Mouse (Mus musculus) brown adipose tissue, adult 24 weeks (tissue): Measurements from ENCODE around the gene Bricd5. TPM values are rescaled to one million over a fixed set of nuclear protein-coding genes. Genes with fewer than 3 reads are reported as not detected.
A peak's percentile ranks its signal among the peaks of the same experiment; 100 is the strongest.

Experiments used
- H3K27ac ChIP-seq: fragments of 200-500 bp; replicated peaks from 2 replicates; pipeline ENCODE4 v1.5.1; 2012; ENCODE audit warnings: low read depth, mild to moderate bottlenecking, low read length
- H3K4me1 ChIP-seq: fragments of 200-500 bp; 2 replicates; pipeline ENCODE4 v1.6.1; 2012; ENCODE audit warnings: low read length, mixed read lengths; ENCODE audit not compliant: control insufficient read depth, insufficient read depth, insufficient read length
- H3K4me3 ChIP-seq: fragments of 200-500 bp; 2 replicates; pipeline ENCODE4 v1.5.1; 2012; ENCODE audit warnings: low read depth, mild to moderate bottlenecking, low read length, moderate library complexity; ENCODE audit not compliant: insufficient read depth
- polyA plus RNA-seq: library from polyadenylated mRNA; stranded (reverse); fragments of >200 nt; gene quantifications from 2 replicates; pipeline ENCODE4 v1.2.4, GENCODE M21; 2012; ENCODE audit not compliant: missing spikeins, insufficient read depth, insufficient read length

The Bricd5 gene
- polyA plus RNA-seq, 1 experiment = not detected

- Histone ChIP-seq H3K27ac (no peak overlapping the region), H3K4me3 (peak overlapping the region; percentile 66), H3K4me1 (no peaks in the 10 kb centered on the region)
Measured at GRCm38 (mm10) chr17:24488662-24489264, 15.1 kb downstream of the Bricd5 start.

GRCm38 (mm10) chr17:24489265-24490030, 15.8 kb downstream of the Bricd5 start:
- Histone ChIP-seq H3K4me3 (peak overlapping the region; percentile 66), H3K4me1 (no peaks in the 10 kb centered on the region), H3K27ac (no peak overlapping the region)

GRCm38 (mm10) chr17:24490399-24490798, 16.7 kb downstream of the Bricd5 start:
- no peaks in the 10 kb centered on the region for H3K4me1 ChIP-seq
- no peak overlapping the region for H3K4me3 ChIP-seq
- H3K27ac ChIP-seq = no peak overlapping the region

GRCm38 (mm10) chr17:24494627-24495335, 21.1 kb downstream of the Bricd5 start:
- H3K4me3 ChIP-seq = no peak overlapping the region
- no peak overlapping the region for H3K27ac ChIP-seq
- no peaks in the 10 kb centered on the region for H3K4me1 ChIP-seq

GRCm38 (mm10) chr17:24495443-24495842, 21.8 kb downstream of the Bricd5 start:
- H3K27ac ChIP-seq = no peak overlapping the region
- H3K4me1 ChIP-seq = no peaks in the 10 kb centered on the region
- H3K4me3 ChIP-seq = no peak overlapping the region

GRCm38 (mm10) chr17:24496026-24496425, 22.3 kb downstream of the Bricd5 start:
- Histone ChIP-seq H3K4me1 (no peaks in the 10 kb centered on the region), H3K4me3 (no peak overlapping the region), H3K27ac (no peak overlapping the region)

- Histone ChIP-seq H3K4me1 (no peaks in the 10 kb centered on the region), H3K27ac (no peak overlapping the region), H3K4me3 (no peak overlapping the region)
Measured at GRCm38 (mm10) chr17:24502208-24502607, 28.5 kb downstream of the Bricd5 start.

- no peaks in the 10 kb centered on the region for H3K4me1 ChIP-seq
- no peak overlapping the region for H3K4me3 ChIP-seq
- H3K27ac ChIP-seq = no peak overlapping the region
Measured at GRCm38 (mm10) chr17:24504085-24504484, 30.4 kb downstream of the Bricd5 start.

GRCm38 (mm10) chr17:24505286-24505955, 31.7 kb downstream of the Bricd5 start:
- H3K4me3 ChIP-seq = no peak overlapping the region
- H3K27ac ChIP-seq = no peak overlapping the region
- H3K4me1 ChIP-seq = no peaks in the 10 kb centered on the region

- Histone ChIP-seq H3K4me3 (no peak overlapping the region), H3K27ac (no peak overlapping the region), H3K4me1 (no peaks in the 10 kb centered on the region)
Measured at GRCm38 (mm10) chr17:24506332-24507070, 32.8 kb downstream of the Bricd5 start.

- Histone ChIP-seq H3K27ac (no peak overlapping the region), H3K4me1 (no peaks in the 10 kb centered on the region), H3K4me3 (no peak overlapping the region)
Measured at GRCm38 (mm10) chr17:24507129-24507664, 33.5 kb downstream of the Bricd5 start.

GRCm38 (mm10) chr17:24507806-24508460, 34.2 kb downstream of the Bricd5 start:
- H3K4me3 ChIP-seq = no peak overlapping the region
- no peak overlapping the region for H3K27ac ChIP-seq
- H3K4me1 ChIP-seq = no peaks in the 10 kb centered on the region

GRCm38 (mm10) chr17:24513609-24514008, 39.9 kb downstream of the Bricd5 start:
- H3K4me1 ChIP-seq = peaks cover 3% of the 10 kb centered on the region; the same call in 1 of the 2 replicates
- peak overlapping the region; percentile 81; the same call in 1 of the 2 replicates for H3K27ac ChIP-seq
- H3K4me3 ChIP-seq = peak overlapping the region; percentile 53
